Mouse (Mus musculus) induced T-regulatory cell, adult 2 months (primary cell): Measurements from ENCODE around the gene Tcte2.
"Not testable (repeated sequence)": the region's sequence is repeated elsewhere in the genome, so short reads cannot be mapped to it uniquely, and the experiment has no call there.

ENCODE experiments used
- DNase-seq: peaks from one replicate; pipeline ENCODE4 v3.0.0-alpha.2; 2012; ENCODE audit warnings: low read depth

The Tcte2 gene

DNA sequence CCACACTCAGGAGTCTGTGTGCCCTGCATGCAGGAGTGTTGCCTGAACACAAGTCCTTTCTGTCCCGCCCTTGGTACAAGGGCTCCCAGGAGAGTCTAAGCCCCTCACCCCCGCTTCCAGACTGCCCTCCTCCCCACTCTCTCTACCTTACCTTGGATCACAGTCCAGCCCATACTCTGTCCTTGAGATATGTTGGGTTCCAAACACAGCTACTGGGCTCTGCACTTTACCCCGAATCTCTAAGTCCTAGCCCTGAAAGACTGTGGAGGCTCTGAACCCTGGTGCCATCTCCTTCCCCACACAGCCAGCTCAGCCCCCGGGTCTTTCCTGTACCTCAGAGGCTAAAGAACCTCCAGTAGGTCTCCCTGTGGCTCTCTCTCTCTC lies 78.6 kb downstream of the Tcte2 start:
- no peak for DNase-seq

- peak; percentile 79 for DNase-seq
These were observed 79.1 kb downstream of the Tcte2 start for GRCm38 (mm10) chr17:13682378-13683026.

GRCm38 (mm10) chr17:13681686-13682085 lies 79.9 kb downstream of the Tcte2 start:
- peak; percentile 58 for DNase-seq

DNA sequence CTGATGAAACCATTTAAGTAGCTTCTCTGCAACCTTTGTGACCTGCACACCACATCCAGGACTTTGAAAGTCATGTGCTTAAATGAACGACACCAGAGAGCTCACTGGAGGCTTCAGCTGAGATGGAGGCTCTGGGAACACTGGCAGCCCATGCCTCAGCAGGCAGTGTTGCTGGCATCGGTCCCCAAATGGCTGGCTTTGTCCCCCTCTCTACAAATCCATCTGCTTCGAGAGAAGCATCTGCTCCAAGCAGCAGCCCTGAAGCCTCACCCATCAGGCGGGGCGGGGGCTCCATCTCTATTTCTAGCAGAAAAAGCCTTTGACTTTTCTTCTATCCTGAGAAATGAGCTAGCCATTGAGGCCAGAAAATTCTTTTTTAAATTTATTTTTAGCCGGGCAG lies 80.5 kb downstream of the Tcte2 start:
- DNase-seq = no peak

DNA sequence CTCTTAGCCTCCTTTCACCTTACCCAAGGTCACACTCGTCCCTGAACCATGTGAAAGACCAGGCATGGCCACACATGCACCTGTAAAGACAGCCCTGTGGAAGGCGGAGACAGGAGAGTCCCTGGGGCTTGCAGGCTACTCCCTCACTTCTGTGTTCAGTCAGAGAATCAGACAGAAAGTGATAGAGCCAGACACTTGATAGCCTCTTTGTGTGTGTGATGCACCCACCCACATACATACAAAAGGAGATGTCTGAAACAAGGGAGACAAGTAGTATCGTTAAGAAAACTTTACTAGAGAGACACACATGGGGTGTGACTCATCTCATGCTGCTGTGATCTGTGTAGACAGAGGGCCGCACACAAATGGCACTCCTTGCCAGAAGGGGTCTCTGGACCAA lies 81.3 kb downstream of the Tcte2 start:
- no peak for DNase-seq

DNA sequence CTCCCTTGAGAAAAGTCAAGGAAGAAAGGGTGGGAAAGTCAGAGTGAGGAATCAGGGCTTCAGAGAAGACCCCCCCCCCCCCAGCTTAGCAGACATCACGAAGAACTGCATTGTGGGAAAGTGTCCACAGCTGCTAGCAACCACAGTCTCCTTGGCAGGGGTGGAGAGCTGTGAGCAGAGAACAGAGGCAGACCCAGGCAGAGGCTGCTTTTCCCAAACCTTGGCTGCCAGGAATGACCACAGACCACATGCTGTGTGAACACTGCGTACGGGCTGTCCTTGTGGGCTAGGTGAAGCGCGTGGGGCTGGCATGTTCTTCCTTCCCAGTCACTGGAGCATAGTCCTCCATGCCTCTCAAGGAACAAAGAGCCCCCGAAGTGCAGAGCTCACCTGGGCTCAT lies 81.9 kb downstream of the Tcte2 start:
- DNase-seq = no peak

DNA sequence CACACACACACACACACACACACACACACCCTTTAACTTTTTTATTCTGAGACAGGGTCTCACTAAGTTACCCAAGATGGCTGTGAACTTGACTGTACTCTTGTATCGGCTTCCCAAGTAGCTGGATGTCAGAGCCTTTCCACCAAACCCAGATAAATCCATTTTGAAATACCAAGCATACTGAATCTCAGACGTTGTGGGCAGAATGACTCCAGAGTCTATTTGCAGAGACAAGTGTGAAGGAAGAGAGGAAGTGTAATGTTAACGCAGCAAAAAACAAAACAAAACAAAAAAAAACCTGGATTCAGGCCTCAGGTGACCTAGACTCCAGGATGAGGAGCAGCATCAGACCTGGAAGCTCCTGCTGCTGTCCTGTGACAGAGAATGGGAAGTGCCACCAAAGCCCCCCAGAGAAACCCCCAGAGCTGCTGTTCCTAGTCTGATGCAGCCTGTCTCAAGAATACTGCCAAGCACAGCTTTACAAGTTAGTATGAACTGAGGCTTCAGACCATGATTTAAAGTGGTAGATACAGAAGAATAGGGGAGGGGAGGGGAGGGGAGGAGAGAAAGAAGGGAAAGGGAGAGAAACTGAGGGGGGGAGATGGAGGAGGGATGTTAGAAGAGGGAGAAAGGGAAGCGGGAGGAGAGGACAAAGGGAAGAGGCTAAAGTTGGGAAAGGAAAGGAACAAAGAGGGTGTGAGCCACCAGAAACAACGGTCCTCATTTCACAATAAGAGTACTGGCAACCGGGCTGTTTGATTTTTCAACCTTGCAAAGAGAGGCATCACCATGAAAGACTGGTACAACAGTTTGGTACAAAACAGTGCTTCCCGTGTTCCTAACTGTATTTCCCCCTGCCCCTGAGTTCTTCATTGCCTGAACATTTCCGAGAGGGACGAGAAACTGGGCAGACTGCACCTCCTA lies 84.1 kb downstream of the Tcte2 start:
- no peak for DNase-seq

DNA sequence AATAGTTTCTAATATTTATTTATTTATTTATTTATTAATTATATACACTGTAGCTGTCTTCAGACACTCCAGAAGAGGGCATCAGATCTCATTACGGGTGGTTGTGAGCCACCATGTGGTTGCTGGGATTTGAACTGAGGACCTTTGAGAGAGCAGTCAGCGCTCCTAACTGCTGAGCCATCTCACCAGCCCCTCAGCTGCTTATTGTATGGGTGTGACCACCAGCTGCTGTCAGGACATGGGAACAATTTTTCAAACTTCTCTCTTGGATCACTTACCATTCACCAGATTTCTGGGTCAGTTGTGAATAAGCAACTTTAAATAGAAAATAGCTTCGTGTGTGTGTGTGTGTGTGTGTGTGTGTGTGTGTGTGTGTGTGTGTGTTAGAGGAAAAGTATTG lies 85.5 kb downstream of the Tcte2 start:
- DNase-seq = not testable (repeated sequence)

GRCm38 (mm10) chr17:13675630-13676029 lies 86.0 kb downstream of the Tcte2 start:
- DNase-seq = no peak

GRCm38 (mm10) chr17:13674695-13675306 lies 86.8 kb downstream of the Tcte2 start:
- DNase-seq = no peak

DNA sequence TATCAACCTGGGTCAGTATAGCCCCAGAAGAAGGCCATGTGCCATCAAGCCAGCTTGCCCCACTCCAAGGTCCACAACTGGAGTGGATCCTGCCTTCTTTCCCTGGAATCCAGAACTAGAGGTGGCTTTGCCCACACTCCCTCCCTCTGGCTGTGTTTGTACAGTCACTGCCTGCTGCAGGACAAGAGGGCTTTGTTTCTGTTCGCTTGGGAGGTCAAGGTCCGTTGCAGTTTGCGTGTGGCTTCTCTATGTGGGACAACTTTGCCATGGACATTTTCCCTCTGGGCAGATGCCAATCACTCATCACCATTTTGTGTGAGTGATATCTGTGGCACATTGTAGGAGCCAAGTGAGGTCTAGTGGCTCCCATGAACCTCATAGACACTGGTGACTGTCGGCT lies 89.9 kb downstream of the Tcte2 start:
- DNase-seq = no peak

DNA sequence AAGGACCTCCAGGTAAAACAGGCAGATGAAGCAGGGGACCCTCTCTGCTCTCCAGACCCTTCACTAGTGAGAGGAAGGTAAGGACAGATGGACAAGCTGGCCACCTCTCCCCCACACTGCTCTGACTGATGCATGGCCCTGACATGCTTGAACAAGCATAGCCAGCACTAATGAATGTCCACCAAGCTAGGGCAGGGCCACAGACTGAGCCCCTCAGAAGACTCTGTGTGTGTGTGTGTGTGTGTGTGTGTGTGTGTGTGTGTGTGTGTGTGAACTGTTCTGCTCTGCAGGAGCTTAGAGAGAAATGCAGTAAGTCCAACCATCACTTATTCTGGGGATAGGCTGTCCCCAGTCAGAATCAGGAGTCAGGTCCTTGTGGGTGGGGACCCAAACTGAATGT lies 91.4 kb downstream of the Tcte2 start:
- no peak for DNase-seq

DNA sequence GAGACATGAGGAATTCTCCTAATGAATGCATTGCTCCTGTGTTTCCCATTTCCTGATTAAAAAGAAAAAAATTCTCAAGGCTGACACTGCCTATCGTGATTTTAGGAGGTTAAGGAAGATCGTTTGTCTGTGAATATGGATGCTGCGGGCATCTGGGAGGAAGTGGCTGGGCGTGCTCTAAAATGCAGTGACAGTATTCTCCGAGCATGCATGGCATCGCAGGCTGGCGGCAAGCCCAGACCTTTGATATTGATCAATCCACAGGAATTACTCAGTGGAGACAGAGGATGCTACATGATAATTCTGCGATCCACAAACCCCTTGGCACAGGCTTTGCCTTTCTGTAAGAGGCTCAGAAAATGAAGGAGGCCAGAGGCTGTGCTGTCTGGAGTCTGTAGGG lies 92.4 kb downstream of the Tcte2 start:
- DNase-seq = no peak

GRCm38 (mm10) chr17:13668052-13669015 lies 93.3 kb downstream of the Tcte2 start:
- DNase-seq = peak; percentile 45

GRCm38 (mm10) chr17:13667006-13667405 lies 94.6 kb downstream of the Tcte2 start:
- no peak for DNase-seq

DNA sequence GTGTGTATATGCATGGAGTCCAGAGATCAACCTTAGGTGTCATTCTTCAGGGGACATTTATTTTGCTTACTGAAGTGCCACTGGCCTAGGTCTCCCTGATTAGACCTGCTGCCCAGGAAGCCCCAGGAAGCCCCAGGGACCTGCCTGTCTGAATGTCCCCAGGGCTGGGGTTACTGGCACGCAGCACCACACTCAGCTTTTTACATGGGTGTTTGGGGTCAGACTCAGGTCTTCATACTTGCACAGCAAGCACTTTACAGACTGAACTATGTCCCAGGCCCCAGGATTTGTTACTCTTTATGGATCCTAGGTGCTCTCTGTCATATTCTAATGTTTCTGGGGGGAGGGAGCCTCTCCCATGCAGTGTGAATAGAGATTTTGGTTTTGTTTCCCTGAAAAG lies 95.9 kb downstream of the Tcte2 start:
- DNase-seq = no peak

DNA sequence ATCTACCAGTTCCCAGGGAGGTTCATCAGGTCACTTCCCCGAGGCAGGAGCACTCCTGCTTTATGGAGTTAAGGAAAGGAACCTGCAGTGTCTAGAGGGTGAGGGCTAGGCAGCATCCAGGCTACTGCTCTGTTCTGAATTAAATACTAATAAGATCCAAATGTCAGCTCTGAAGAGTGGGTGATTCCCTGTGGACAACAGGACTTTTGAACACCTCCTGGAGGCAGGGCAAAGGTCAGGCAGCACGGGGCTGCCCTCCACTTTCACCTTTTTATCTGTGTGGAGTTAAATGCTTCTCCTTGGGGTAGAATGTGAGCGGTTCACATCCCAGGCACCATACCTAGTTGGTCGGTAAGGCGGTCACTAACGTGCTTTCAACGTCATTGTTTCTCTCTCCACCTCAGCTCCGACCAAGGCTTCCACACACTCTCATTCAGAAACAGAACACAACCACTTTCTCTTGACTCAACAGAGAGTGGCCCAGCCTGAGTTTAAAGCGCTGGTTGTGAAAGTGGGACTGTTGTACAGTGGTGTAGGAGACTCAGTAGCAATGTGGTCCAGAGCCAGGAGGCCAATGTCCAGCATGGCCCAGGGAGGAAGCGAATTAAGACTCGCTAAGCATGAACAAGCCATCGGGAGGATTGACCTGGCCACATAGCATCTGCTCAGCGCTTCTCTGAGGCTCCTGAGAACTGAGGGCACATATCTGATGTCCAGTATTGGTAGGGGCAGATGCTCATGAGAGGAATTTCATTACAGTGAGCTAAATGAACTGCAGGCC lies 98.0 kb downstream of the Tcte2 start:
- DNase-seq = no peak
